ENCODE assay signal across 7 mouse cellular contexts in the genomic region with DNA sequence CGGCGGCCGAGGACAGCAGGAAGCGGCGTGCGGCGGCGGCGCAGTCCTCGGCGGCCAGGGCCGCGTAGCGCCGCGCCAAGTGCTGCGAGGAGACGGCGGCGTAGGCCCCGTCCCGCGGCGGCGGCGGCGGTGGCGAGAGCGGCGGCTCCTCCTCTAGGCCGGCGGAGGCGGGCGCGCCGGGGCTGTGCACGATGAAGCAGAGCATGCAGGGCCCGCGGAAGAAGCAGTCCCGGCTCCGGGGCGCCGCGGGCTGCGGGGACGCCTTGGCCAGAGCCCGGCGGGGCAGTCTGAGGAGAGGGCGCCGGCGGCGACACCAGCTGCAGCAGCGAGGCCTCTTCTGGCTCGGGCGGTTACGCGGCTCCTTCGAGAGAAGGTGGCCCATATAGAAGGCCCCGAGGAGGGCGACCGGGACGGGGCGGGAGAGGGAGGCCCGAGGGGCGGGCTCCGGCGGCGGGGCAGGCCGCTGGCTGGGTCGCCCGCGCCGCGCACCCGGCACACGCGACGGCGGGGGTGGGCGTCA. TPM values are rescaled to one million over a fixed set of nuclear protein-coding genes. Genes with fewer than 3 reads are reported as not detected.
DNase-seq lines count a peak whose midpoint lies in the region; ATAC-seq lines count a peak whose summit lies in the region.

A gene (minus strand): TSS at position 382 of the 520 bp plus-strand sequence.

- H3K36me3 ChIP-seq in hindbrain, embryonic 16.5 days (ENCODE audit: control insufficient read depth, insufficient read depth, low read length): no peaks in the 10 kb centered on the region

- H3K9ac ChIP-seq in hindbrain, embryonic 16.5 days (ENCODE audit: low read depth, low read length): peak within 1 kb of the TSS; percentile 84

- WGBS in hindbrain, embryonic 16.5 days: 0% methylated on average over 40 of the region's 80 CpGs

- H3K27ac ChIP-seq in hindbrain, embryonic 16.5 days (ENCODE audit: low read depth, low read length): peak within 1 kb of the TSS; percentile 89

- peak; percentile 80 for DNase-seq in ZHBTc4 (ENCODE audit: low read depth, low spot score)
- peak; percentile 81 to 84 for DNase-seq in cerebellum, postnatal 25 days
- DNase-seq in frontal cortex, postnatal 36 days (ENCODE audit: low spot score in 2 of 2): peak; percentile 58 to 64
- peak; percentile 47 to 64 for DNase-seq in left cerebral cortex, adult 8-10 months (ENCODE audit: low spot score in 2 of 2)
- peak; percentile 69 for DNase-seq in right cerebral cortex, adult 18-20 months

- H3K27me3 ChIP-seq in hindbrain, embryonic 16.5 days (replicated peaks; ENCODE audit: control insufficient read depth, insufficient read depth, low read length): no peaks in the 10 kb centered on the region

- peak within 1 kb of the TSS; percentile 61 for H3K4me3 ChIP-seq in hindbrain, embryonic 16.5 days (ENCODE audit: low read length)

- ATAC-seq in hindbrain, embryonic 16.5 days: peak; percentile 63
- ATAC-seq in megakaryocyte, adult 5-6 weeks (ENCODE audit: poor library complexity, severe bottlenecking): peak; percentile 40

- peaks cover 28% of the 10 kb centered on the region for H3K4me1 ChIP-seq in hindbrain, embryonic 16.5 days (ENCODE audit: control insufficient read depth, insufficient read depth, low read depth, low read length)

- H3K4me2 ChIP-seq in hindbrain, embryonic 16.5 days (ENCODE audit: low read length): peak within 1 kb of the TSS; percentile 81

- H3K9me3 ChIP-seq in hindbrain, embryonic 16.5 days (ENCODE audit: control insufficient read depth, low read length): no peaks in the 10 kb centered on the region

RNA-seq across cellular contexts. Expression of the gene that starts here (rescaled TPM):
- polyA plus RNA-seq in hindbrain, embryonic 16.5 days (2015; fragmentation: Nextera tagmentation; extraction: Ambion mirVana): 9.5 and 10.5 TPM in 2 replicates
- total RNA-seq in left cerebral cortex, adult 8-10 months (2022): 10 to 100 TPM; 55.6 to 64.1 (median 60.9) TPM
- 13.0 and 13.9 TPM in 2 replicates for total RNA-seq in megakaryocyte, adult 5-6 weeks (2015)
- 5.1 and 9.3 TPM in 2 replicates for total RNA-seq in megakaryocyte, adult 5-6 weeks (2017)

Comparison
In these comparisons a context has a peak if more than half of its experiments do, and no peak if none do; other contexts are left out.
1. Peak in every context shown above with its lines: DNase-seq, ATAC-seq, H3K4me3 ChIP-seq and H3K27ac ChIP-seq.